Mouse (Mus musculus): Measurements from ENCODE around the gene Ppip5k1. TPM values are rescaled to one million over a fixed set of nuclear protein-coding genes. Genes with fewer than 3 reads are reported as not detected.
A peak's percentile ranks its signal among the peaks of the same experiment; 100 is the strongest.
"Not testable (repeated sequence)": the region's sequence is repeated elsewhere in the genome, so short reads cannot be mapped to it uniquely, and the experiment has no call there.

Ppip5k1 gene
- 15.0 and 15.3 TPM in 2 replicates for polyA plus RNA-seq (2014; fragmentation: Nextera tagmentation; extraction: Ambion mirVana)

DNA sequence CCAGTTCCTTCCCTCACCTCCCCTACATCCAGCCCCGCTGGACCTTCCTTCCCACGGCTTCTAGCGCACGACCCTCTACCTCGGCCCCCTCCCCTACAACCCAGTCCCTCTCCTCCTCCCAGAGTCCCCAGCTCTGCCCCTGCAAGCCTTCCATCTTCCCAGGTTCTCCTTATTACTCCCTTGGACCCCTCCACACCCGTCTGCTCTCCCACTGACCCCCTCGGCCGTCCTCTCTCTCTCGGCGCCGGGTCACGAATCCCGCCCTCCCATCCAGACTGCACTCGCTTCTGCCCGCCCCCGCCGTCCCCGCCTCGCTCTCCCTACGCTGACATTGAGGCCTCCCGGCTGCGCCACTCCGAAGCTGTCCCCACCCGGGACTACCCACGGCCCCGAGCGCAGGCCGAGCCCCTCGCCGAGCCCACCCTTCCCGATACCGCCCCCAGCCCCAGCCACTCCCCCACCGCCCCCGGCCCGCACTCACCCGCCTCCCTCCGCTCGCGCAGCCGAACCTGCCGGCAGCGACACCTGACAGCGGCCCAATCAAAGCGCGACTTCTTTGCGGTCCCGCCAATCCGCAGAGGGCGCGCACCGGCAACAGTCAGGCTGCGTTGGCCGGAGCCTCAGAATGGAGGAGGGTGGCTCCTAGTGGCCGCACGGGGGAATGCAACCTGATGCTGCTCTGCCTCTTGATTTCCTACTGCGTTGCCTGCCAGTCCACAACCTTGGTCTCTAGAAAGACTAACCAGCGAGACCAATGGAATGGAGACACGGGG is at the start of gene Ppip5k1:
Gene Ppip5k1 (minus strand): TSS at position 577 of the 773 bp plus-strand sequence.
- Histone ChIP-seq H3K27ac (ENCODE audit: low read depth) (peak within 1 kb of the TSS; percentile 51; the same call in 1 of the 2 replicates), H3K4me3 (ENCODE audit: low read depth, low read length) (peak within 1 kb of the TSS; percentile 58), H3K27me3 (replicated peaks; ENCODE audit: control insufficient read depth, insufficient read depth, low read length) (0 out of 2 replicates have a peak, but pooled peaks cover 6% of the 10 kb centered on the region), H3K4me1 (replicated peaks; ENCODE audit: control insufficient read depth, insufficient read depth, low read length) (0 out of 2 replicates have a peak, but pooled peaks cover 5% of the 10 kb centered on the region), H3K9me3 (ENCODE audit: control insufficient read depth, low read length) (no peaks in the 10 kb centered on the region), H3K4me2 (ENCODE audit: low read length) (peak within 1 kb of the TSS; percentile 86), H3K36me3 (ENCODE audit: control insufficient read depth, insufficient read depth, low read length) (no peaks in the 10 kb centered on the region), H3K9ac (ENCODE audit: low read length) (peak within 1 kb of the TSS; percentile 57)
- WGBS: under 1% methylated on average over 57 of the region's 58 CpGs
- ATAC-seq (replicated peaks; ENCODE audit: low FRiP score, low TSS enrichment, low read depth): peak; percentile 94
- peak; percentile 97 for DNase-seq (ENCODE audit: low spot score)

DNA sequence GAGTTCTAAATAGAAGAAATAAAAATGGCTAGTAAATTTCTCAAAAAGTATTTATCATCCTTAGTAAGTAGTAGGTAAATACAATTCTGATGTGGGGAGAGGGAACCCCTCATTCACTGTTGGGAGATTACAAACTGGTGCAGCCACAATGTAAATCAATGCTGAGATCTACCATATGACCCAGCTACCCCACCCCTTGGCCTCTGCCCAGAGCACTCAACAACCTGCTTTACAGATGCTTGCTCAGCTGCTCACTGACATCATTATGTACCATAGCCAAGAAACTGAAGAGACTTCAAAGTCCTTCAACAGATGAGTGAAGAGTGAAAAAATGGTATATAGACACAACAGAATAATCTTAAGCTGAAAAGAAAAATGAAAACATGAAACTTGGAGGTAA is 48.1 kb upstream of the Ppip5k1 start:
- no peak overlapping the region for H3K4me3 ChIP-seq (ENCODE audit: low read depth, low read length)
- no peak overlapping the region for H3K27ac ChIP-seq (ENCODE audit: low read depth)
- no peaks in the 10 kb centered on the region for H3K9me3 ChIP-seq (ENCODE audit: control insufficient read depth, low read length)
- H3K4me2 ChIP-seq (ENCODE audit: low read length): no peak overlapping the region
- ATAC-seq (replicated peaks; ENCODE audit: low FRiP score, low TSS enrichment, low read depth) (no peak), DNase-seq (ENCODE audit: low spot score) (no peak)
- H3K36me3 ChIP-seq (ENCODE audit: control insufficient read depth, insufficient read depth, low read length): no peaks in the 10 kb centered on the region
- H3K9ac ChIP-seq (ENCODE audit: low read length): no peak overlapping the region
- H3K27me3 ChIP-seq (replicated peaks; ENCODE audit: control insufficient read depth, insufficient read depth, low read length): no peaks in the 10 kb centered on the region
- no peaks in the 10 kb centered on the region for H3K4me1 ChIP-seq (replicated peaks; ENCODE audit: control insufficient read depth, insufficient read depth, low read length)

DNA sequence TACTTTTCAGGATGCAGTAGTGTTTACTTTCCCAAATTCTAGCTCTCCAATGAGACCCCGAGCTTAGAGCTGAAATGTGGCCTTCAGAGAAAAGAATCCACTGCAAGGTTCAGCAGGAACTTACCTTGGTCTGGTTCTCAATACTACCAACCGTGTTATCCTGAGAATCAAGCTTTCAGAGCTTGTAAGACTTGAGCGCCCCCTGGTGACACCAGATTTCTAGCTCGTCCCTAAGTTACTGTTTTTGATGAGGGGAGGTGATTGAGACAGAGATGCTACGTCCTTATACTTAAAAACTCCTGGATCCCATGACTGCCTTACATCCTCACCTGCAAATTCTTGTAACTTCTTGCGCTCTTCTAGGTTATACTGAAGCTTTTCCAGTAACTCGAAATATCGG is 41.4 kb upstream of the Ppip5k1 start:
- H3K4me3 ChIP-seq (ENCODE audit: low read depth, low read length): no peak overlapping the region
- ATAC-seq (replicated peaks; ENCODE audit: low FRiP score, low TSS enrichment, low read depth): no peak
- WGBS: 15% methylated on average over 8 of the region's 8 CpGs

DNA sequence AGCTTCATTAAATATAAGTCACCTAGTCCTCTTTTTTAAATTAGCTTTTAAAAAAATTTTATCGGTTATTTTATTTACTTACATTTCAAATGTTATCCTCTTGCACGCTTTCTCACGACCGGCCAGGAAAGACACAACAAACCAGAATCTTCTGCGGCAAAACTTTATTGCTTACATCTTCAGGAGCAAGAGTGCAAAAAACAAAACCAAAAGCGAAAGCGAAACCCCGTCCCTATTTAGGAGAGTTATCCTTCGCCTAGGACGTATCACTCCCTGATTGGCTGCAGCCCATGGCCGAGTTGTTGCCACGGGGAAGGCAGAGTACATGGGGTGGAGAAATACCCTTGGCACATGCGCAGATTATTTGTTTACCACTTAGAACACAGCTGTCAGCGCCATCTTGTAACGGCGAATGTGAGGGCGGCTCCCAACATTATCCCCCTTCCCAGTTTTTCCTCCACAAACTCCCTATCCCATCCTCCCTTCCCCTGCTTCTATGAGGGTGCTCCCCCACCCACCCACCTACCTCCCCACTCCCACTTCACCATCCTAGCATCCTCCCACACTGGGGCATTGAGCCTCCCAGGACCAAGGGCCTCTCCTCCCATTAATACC is 31.9 kb upstream of the Ppip5k1 start, which contains the start of gene Strc:
Gene Strc (minus strand): TSS at position 208 of the 615 bp plus-strand sequence.
- H3K4me2 ChIP-seq (ENCODE audit: low read length); H3K9me3 ChIP-seq (ENCODE audit: control insufficient read depth, low read length); H3K9ac ChIP-seq (ENCODE audit: low read length); H3K4me3 ChIP-seq (ENCODE audit: low read depth, low read length); ATAC-seq (replicated peaks; ENCODE audit: low FRiP score, low TSS enrichment, low read depth); H3K27me3 ChIP-seq (replicated peaks; ENCODE audit: control insufficient read depth, insufficient read depth, low read length); H3K36me3 ChIP-seq (ENCODE audit: control insufficient read depth, insufficient read depth, low read length); H3K27ac ChIP-seq (ENCODE audit: low read depth); DNase-seq (ENCODE audit: low spot score); H3K4me1 ChIP-seq (replicated peaks; ENCODE audit: control insufficient read depth, insufficient read depth, low read length): not testable (repeated sequence)
- 95% methylated on average over 15 of the region's 17 CpGs for WGBS

More for the DNA sequence above, 41.4 kb upstream of the Ppip5k1 start:
- Histone ChIP-seq H3K9ac (ENCODE audit: low read length) (no peak overlapping the region), H3K4me2 (ENCODE audit: low read length) (no peak overlapping the region), H3K4me1 (replicated peaks; ENCODE audit: control insufficient read depth, insufficient read depth, low read length) (no peaks in the 10 kb centered on the region), H3K27me3 (replicated peaks; ENCODE audit: control insufficient read depth, insufficient read depth, low read length) (no peaks in the 10 kb centered on the region), H3K36me3 (ENCODE audit: control insufficient read depth, insufficient read depth, low read length) (no peaks in the 10 kb centered on the region), H3K9me3 (ENCODE audit: control insufficient read depth, low read length) (no peaks in the 10 kb centered on the region), H3K27ac (ENCODE audit: low read depth) (no peak overlapping the region)
- peak; percentile 92 for DNase-seq (ENCODE audit: low spot score)

DNA sequence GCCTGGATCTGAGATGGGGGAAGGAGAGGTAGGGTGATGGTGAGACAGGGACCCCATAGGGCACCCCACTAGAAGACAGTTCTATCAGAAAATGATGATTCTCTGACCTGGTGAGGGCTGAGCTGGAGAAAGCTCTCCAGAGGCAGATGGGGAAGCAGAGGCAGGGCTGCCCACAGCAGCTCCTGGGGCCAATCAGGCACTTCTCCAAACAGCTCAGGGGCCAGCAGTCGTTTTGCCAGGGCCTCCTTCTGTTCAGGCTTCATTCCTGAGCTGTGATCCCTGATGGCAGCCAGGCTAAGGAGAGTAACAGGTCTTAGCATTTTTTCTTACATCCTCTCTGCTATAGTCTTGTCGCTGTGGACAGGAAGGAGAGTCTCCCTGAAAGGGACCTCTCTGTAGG is 19.6 kb upstream of the Ppip5k1 start:
- no peak for DNase-seq (ENCODE audit: low spot score)
- Histone ChIP-seq H3K4me1 (replicated peaks; ENCODE audit: control insufficient read depth, insufficient read depth, low read length) (no peaks in the 10 kb centered on the region), H3K4me3 (ENCODE audit: low read depth, low read length) (no peak overlapping the region), H3K9me3 (ENCODE audit: control insufficient read depth, low read length) (no peaks in the 10 kb centered on the region), H3K9ac (ENCODE audit: low read length) (no peak overlapping the region), H3K4me2 (ENCODE audit: low read length) (no peak overlapping the region), H3K36me3 (ENCODE audit: control insufficient read depth, insufficient read depth, low read length) (no peaks in the 10 kb centered on the region), H3K27ac (ENCODE audit: low read depth) (no peak overlapping the region), H3K27me3 (replicated peaks; ENCODE audit: control insufficient read depth, insufficient read depth, low read length) (no peaks in the 10 kb centered on the region)
- ATAC-seq (replicated peaks; ENCODE audit: low FRiP score, low TSS enrichment, low read depth): no peak
- WGBS: 59% methylated on average over 2 of the region's 2 CpGs

DNA sequence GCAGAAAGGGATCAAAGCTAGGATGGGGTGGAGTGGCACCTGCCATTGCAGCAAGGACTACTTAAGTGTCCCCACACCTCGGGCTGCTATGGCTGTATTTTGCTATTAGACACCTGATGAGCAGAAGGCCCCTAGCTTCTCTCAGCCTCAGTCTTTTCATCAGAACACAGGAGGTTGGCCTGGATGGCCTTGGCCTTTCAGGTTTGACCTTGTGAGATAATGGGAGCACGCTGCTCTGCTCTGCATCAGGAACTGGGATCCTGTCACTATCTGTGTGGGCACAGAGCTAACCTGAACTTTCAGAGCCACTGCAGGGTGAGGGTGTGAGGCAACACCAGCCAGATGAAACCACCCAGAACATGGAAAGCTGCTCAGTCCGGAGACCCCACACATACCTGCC is 17.1 kb upstream of the Ppip5k1 start:
- WGBS: 64% methylated on average over 3 of the region's 3 CpGs
- Histone ChIP-seq H3K9ac (ENCODE audit: low read length) (no peak overlapping the region), H3K4me3 (ENCODE audit: low read depth, low read length) (no peak overlapping the region), H3K27ac (ENCODE audit: low read depth) (no peak overlapping the region), H3K4me1 (replicated peaks; ENCODE audit: control insufficient read depth, insufficient read depth, low read length) (no peaks in the 10 kb centered on the region), H3K36me3 (ENCODE audit: control insufficient read depth, insufficient read depth, low read length) (no peaks in the 10 kb centered on the region), H3K9me3 (ENCODE audit: control insufficient read depth, low read length) (no peaks in the 10 kb centered on the region), H3K27me3 (replicated peaks; ENCODE audit: control insufficient read depth, insufficient read depth, low read length) (no peaks in the 10 kb centered on the region), H3K4me2 (ENCODE audit: low read length) (no peak overlapping the region)
- ATAC-seq (replicated peaks; ENCODE audit: low FRiP score, low TSS enrichment, low read depth) (no peak), DNase-seq (ENCODE audit: low spot score) (no peak)

DNA sequence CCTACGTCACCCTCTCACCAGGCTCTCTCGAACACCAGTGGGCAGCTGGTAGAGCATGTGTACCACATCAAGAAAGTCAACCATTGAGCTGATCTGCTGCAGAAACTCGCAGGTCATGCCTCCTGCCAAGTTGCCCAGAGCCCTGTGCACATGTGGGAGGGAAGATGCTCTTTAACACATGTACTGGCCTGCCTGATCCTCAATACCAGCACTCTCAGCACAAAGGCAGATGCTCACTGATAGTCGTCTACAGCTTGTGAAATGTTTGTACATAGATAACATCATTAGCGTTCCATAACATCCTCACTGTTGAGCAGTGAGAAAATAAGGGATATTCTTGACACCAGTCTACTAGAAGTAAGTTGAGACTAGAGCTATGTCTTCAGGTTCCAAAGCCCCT is 15.7 kb upstream of the Ppip5k1 start:
- Histone ChIP-seq H3K27ac (ENCODE audit: low read depth) (no peak overlapping the region), H3K4me1 (replicated peaks; ENCODE audit: control insufficient read depth, insufficient read depth, low read length) (no peaks in the 10 kb centered on the region), H3K9me3 (ENCODE audit: control insufficient read depth, low read length) (no peaks in the 10 kb centered on the region), H3K4me2 (ENCODE audit: low read length) (no peak overlapping the region), H3K27me3 (replicated peaks; ENCODE audit: control insufficient read depth, insufficient read depth, low read length) (no peaks in the 10 kb centered on the region), H3K9ac (ENCODE audit: low read length) (no peak overlapping the region), H3K36me3 (ENCODE audit: control insufficient read depth, insufficient read depth, low read length) (no peaks in the 10 kb centered on the region), H3K4me3 (ENCODE audit: low read depth, low read length) (no peak overlapping the region)
- DNase-seq (ENCODE audit: low spot score): no peak
- 83% methylated on average over 5 of the region's 5 CpGs for WGBS
- ATAC-seq (replicated peaks; ENCODE audit: low FRiP score, low TSS enrichment, low read depth): no peak

DNA sequence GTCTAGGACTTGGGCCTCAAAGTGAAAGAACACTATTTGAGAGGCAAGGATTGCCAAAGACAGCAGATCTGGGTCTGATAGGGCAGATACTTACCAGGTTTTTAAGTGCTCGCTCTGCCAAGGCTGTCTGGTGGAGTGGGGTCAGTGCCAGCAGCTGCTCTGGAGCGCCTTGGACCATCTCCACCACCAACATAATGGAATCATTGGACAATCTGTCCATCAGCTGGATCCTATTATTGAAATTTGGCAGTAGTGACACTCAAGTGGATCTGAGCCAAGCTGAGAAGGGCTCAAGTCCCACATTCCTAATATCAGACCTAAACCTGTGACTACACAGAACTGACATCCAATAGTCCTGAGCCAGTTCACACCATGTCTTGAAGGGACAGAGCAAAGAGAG is 13.6 kb upstream of the Ppip5k1 start:
- no peak overlapping the region for H3K9ac ChIP-seq (ENCODE audit: low read length)
- WGBS: 87% methylated on average over 2 of the region's 2 CpGs
- no peaks in the 10 kb centered on the region for H3K36me3 ChIP-seq (ENCODE audit: control insufficient read depth, insufficient read depth, low read length)
- DNase-seq (ENCODE audit: low spot score) (no peak), ATAC-seq (replicated peaks; ENCODE audit: low FRiP score, low TSS enrichment, low read depth) (no peak)
- no peak overlapping the region for H3K27ac ChIP-seq (ENCODE audit: low read depth)
- no peaks in the 10 kb centered on the region for H3K9me3 ChIP-seq (ENCODE audit: control insufficient read depth, low read length)
- no peaks in the 10 kb centered on the region for H3K27me3 ChIP-seq (replicated peaks; ENCODE audit: control insufficient read depth, insufficient read depth, low read length)
- H3K4me1 ChIP-seq (replicated peaks; ENCODE audit: control insufficient read depth, insufficient read depth, low read length): no peaks in the 10 kb centered on the region
- H3K4me3 ChIP-seq (ENCODE audit: low read depth, low read length): no peak overlapping the region
- H3K4me2 ChIP-seq (ENCODE audit: low read length): no peak overlapping the region
